Mouse (Mus musculus): ENCODE data around the gene Sgsh. TPM values are rescaled to one million over a fixed set of nuclear protein-coding genes. Genes with fewer than 3 reads are reported as not detected.

Gene Sgsh
- total RNA-seq, 2 experiments from 2014 or later: 4.7 to 5.8 TPM

- DNase-seq: no peak
Measured at GRCm38 (mm10) chr11:119306762-119307657, 48.3 kb downstream of the Sgsh start.

GRCm38 (mm10) chr11:119304904-119305712 lies 50.2 kb downstream of the Sgsh start:
- no peak for DNase-seq

DNA sequence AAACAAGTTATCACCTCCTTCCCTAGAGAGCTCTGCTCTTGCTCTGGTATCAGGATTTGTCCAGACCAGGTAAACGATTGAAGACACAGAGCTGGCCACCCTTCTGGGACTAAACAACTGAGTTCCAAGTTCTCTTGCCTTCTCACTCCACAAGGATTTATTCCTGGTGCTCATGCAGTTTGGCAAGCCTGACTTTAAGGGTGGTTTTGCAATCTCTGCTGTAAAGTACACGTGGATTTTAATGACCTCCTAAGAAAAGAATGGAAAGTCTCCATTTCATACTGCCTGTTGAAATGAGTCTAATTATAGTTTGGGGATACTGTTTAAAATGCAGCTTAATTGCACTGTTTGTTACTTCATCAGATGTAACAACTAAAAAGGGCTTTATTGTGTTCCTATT lies 54.4 kb downstream of the Sgsh start:
- no peak for DNase-seq

GRCm38 (mm10) chr11:119300246-119300935 lies 54.9 kb downstream of the Sgsh start:
- DNase-seq: no peak

GRCm38 (mm10) chr11:119299391-119300245 lies 55.7 kb downstream of the Sgsh start, which contains the start of gene Eif4a3:
Eif4a3 (minus strand) TSS chr11:119300089.
- peak; percentile 92 to 93 for DNase-seq

DNA sequence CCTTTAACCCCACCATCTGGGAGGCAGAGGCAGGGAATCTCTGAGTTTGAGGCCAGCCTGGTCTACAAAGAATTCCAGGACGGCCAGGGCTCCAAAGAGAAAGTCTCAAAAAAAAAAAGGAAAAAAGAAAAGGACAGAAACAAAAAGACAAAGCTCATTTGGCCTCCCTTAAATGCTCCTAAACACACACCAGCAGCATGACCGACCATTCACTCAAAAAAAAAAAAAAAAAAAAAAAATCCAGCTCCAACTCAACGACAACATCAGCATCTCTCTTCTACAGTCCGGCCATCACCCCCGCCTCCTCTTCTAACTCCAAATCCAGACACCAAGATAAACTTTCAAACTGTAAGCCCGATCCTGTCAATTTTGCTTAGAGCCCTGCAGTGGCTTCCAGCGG lies 56.4 kb downstream of the Sgsh start:
- no peak for DNase-seq

DNA sequence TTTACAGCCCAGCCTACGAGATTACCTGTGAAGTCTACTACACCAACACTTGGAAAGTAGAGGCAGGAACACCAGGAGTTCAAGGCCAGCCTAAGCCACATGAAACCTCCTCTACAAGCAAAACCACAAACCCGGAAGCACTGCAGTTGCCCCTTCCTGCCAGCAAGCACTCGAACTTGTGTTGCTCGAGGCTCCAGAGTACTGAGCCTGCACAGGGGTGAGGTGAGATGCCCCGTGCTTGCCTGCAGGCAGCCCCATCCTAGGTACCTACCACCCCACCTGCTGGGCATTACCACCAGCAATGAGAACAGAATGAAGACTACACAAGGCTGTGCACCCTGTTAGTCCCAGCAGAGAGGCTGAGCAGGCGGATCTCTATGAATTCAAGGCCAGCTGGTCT lies 57.3 kb downstream of the Sgsh start:
- DNase-seq: no peak

Small RNAs within 50 kb of the gene (microRNA-seq; reads per million reads assigned to microRNA genes)
- gene Mir1932: 0 to 0.21 reads per million in 2 experiments

Other genes starting within 250 kb of the Sgsh start
- gene Tbc1d16, start 127.0 kb downstream of the Sgsh start, total RNA-seq (2021): 10 to 100 TPM; 47.9 to 50.9 TPM
- 1 to 10 TPM; 1.6 to 2.3 TPM for gene Ccdc40, start 127.0 kb downstream of the Sgsh start, total RNA-seq (2021)
- 100 to 1,000 TPM; 294 to 299 TPM for gene Gaa, start 87.6 kb downstream of the Sgsh start, total RNA-seq (2021)
- 10 to 100 TPM; 89.2 to 91.8 TPM for gene Eif4a3, start 55.4 kb downstream of the Sgsh start, total RNA-seq (2021)
- gene Card14, start 47.8 kb downstream of the Sgsh start, total RNA-seq (2021): 1 to 10 TPM in 1 of 2 experiments, under 1 TPM in 1; 0.52 to 1.2 TPM
- 1 to 10 TPM; 5.4 to 5.5 TPM for gene Slc26a11, start within 50 bp of the Sgsh start, total RNA-seq (2021)
- gene Rnf213, start 37.6 kb upstream of the Sgsh start, total RNA-seq (2021): 1 to 10 TPM; 3.4 to 4.0 TPM
- gene Endov, start 135.8 kb upstream of the Sgsh start, total RNA-seq (2021): 10 to 100 TPM; 29.7 to 32.4 TPM
- gene Nptx1, start 192.2 kb upstream of the Sgsh start, total RNA-seq (2021): 100 to 1,000 TPM; 452 to 470 TPM
- 10 to 100 TPM; 63.9 to 65.0 TPM for gene Rptor, start 247.4 kb upstream of the Sgsh start, total RNA-seq (2021)